Mouse (Mus musculus) MEL-GATA-1-ER (cell line): ENCODE results near the gene Rpp25.

ENCODE experiments used
- DNase-seq: peaks from one replicate; pipeline ENCODE4 v3.0.0-alpha.2; 2012; ENCODE audit warnings: low read depth; ENCODE audit errors: extremely low read depth

Gene Rpp25

DNA sequence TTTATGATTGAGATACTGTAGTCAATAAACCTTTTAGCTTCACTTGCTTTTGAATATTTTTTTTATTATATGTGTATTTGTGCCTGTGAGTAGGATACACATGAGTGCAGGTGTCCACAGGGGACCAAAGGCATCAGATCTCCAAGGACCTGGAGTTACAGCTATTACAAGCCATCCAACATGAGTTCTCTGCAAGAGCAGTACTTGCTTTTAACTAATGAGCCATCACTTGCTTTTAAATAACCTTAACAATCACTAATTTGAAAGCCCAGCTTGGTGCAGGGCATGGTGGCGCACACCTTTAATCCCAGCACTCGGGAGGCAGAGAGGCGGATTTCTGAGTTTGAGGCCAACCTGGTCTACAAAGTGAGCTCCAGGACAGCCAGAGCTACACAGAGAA lies 50.9 kb downstream of the Rpp25 start:
- no peak for DNase-seq
